Mouse (Mus musculus): ENCODE measurements around the gene Tcf7.

Tcf7 gene

GRCm38 (mm10) chr11:52268104-52268835 is 14.5 kb downstream of the Tcf7 start:
- DNase-seq (ENCODE audit: low spot score) = no peak

GRCm38 (mm10) chr11:52267271-52267670 is 15.5 kb downstream of the Tcf7 start:
- no peak for DNase-seq (ENCODE audit: low spot score)

GRCm38 (mm10) chr11:52265616-52266307 is 17.1 kb downstream of the Tcf7 start:
- DNase-seq (ENCODE audit: low spot score) = no peak

- DNase-seq (ENCODE audit: low spot score) = no peak
Observed at GRCm38 (mm10) chr11:52264871-52265270, 17.9 kb downstream of the Tcf7 start.

GRCm38 (mm10) chr11:52262338-52262737 is 20.5 kb downstream of the Tcf7 start:
- DNase-seq (ENCODE audit: low spot score) = no peak

- peak; percentile 67 for DNase-seq (ENCODE audit: low spot score)
Observed at GRCm38 (mm10) chr11:52261937-52262336, 20.9 kb downstream of the Tcf7 start.

- DNase-seq (ENCODE audit: low spot score) = no peak
Observed at GRCm38 (mm10) chr11:52260878-52261277, 21.9 kb downstream of the Tcf7 start.

- DNase-seq (ENCODE audit: low spot score) = no peak
Observed at GRCm38 (mm10) chr11:52258711-52259110, 24.1 kb downstream of the Tcf7 start.

- DNase-seq (ENCODE audit: low spot score) = no peak
Observed at GRCm38 (mm10) chr11:52257376-52257775, 25.4 kb downstream of the Tcf7 start.

GRCm38 (mm10) chr11:52255077-52255476 is 27.7 kb downstream of the Tcf7 start:
- no peak for DNase-seq (ENCODE audit: low spot score)

- DNase-seq (ENCODE audit: low spot score) = peak; percentile 68
Observed at GRCm38 (mm10) chr11:52253674-52254375, 29.0 kb downstream of the Tcf7 start.

GRCm38 (mm10) chr11:52252692-52253091 is 30.1 kb downstream of the Tcf7 start:
- no peak for DNase-seq (ENCODE audit: low spot score)

- no peak for DNase-seq (ENCODE audit: low spot score)
Observed at GRCm38 (mm10) chr11:52251770-52252169, 31.0 kb downstream of the Tcf7 start.

- DNase-seq (ENCODE audit: low spot score) = no peak
Observed at GRCm38 (mm10) chr11:52249452-52249851, 33.4 kb downstream of the Tcf7 start.

- DNase-seq (ENCODE audit: low spot score) = no peak
Observed at GRCm38 (mm10) chr11:52240898-52241542, 41.8 kb downstream of the Tcf7 start.

GRCm38 (mm10) chr11:52234509-52234908 is 48.3 kb downstream of the Tcf7 start:
- DNase-seq (ENCODE audit: low spot score) = no peak

- no peak for DNase-seq (ENCODE audit: low spot score)
Observed at GRCm38 (mm10) chr11:52233906-52234305, 48.9 kb downstream of the Tcf7 start.

GRCm38 (mm10) chr11:52233043-52233653 is 49.7 kb downstream of the Tcf7 start:
- no peak for DNase-seq (ENCODE audit: low spot score)

- DNase-seq (ENCODE audit: low spot score) = peak; percentile 93
Observed at GRCm38 (mm10) chr11:52231606-52232541, 50.9 kb downstream of the Tcf7 start, which contains the start of gene Skp1a. TSS of gene Skp1a (plus strand) at chr11:52231995.

GRCm38 (mm10) chr11:52230694-52231093 is 52.1 kb downstream of the Tcf7 start:
- DNase-seq (ENCODE audit: low spot score) = no peak

All from ovary, postnatal 36 days (tissue).